Mouse (Mus musculus) ES-E14 (cell line): ENCODE measurements at regions not wholly inside any gene's neighbourhood (a gene's known extent, or its start where the extent isn't known, plus 50 kb on each side); places are given as distances from the start of the nearest gene placed in this dataset.
A peak's percentile ranks its signal among the peaks of the same experiment; 100 is the strongest.

ENCODE experiments used
- CHD2 ChIP-seq: IDR thresholded peaks from 2 replicates; pipeline ENCODE4 v1.6.1; 2014; ENCODE audit warnings: mild to moderate bottlenecking, low read depth, low read length, inconsistent platforms
- ZC3H11A ChIP-seq: IDR thresholded peaks from 2 replicates; pipeline ENCODE4 v1.6.1; 2012; ENCODE audit warnings: low read depth, mild to moderate bottlenecking, inconsistent platforms, low read length, borderline replicate concordance

DNA sequence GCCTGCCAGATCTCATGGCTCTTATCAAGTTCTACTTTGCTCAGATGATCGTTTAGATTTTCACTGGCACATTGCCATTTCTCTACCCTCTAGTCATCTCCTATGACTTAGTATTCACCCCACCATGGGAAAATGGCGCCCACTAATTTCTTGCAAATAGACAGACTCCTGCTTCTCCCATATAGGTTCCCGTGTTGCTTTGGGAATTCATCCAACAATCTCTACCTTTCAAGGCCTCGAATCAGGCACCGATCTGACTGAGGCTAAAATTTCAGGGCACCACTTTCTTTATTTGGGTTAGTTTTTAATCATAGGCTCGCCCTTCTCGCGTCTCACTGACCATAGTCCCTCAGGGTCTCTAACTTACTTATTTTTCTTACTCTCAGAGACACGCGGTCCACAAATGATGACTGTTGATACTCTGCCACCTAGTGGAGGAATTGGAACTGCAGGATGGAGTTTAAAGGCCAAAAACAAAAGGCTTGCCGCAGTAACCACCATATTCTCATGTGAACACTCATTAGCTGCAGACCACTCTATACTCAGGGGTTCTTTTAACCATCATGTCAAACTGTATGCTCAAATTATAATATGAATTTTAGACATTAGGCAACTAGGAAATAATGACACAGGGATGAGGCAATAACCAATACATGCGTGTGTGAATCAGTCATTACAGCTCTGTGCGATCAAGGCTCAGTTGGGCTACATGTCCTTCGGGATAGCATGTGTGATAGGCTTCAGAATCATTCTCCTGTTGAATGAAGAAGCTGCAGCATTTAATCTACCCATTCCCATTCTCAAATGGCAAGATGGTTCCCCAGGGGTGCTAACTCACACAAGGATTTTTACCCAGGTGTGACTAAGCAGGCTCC lies 119.5 kb upstream of the Nhs start:
- TF ChIP-seq ZC3H11A (peak; percentile 73; the same call in 1 of the 2 replicates), CHD2 (no peak)
